ENCODE assay signal across 8 mouse cellular contexts in the genomic region with DNA sequence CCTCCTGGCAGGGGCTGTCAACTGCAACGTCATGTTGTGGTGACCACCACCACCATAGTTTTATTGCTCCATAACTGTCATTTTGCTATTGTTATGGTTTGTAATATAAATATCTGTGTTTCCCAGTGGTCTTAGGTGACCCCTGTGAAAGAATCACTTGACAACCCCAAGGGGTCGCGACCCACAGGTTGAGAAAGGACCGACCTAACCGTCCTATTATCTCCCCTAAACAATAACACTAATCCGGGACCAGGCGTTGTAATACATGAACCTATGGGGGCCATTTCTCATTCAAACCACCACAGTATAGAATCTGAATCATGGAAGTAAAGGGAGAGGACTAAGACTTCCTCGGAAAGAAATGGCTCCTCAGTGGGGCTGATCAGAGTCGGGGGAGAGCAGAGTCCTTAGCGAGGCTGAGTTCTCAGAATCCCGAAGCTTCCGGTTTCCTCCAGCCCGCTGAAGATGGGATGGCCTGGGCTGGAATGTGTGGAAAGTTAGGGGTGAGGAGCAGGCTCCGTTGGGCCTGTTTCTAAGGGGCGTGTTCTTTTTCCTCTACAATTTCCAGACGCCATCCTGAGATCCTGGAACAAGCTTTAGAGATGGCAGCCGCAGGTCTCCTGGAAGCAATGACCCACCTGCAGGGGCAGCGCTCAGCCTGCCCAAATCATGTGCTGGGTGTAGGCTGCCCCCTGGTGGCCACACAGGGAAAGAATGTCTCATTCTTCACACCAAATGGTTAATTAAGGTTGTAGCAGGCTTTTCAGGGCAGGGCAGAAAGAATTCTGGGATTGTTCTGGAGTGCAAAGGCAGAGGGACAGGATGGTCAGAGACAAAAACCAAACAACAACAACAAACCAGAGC. TPM values are rescaled to one million over a fixed set of nuclear protein-coding genes. Genes with fewer than 3 reads are reported as not detected.
DNase-seq lines count a peak whose midpoint lies in the region; ATAC-seq lines count a peak whose summit lies in the region.

No protein-coding gene starts in this region.

- H3K4me2 ChIP-seq in limb, embryonic 13.5 days (replicated peaks), result peak overlapping the region; percentile 61
- peak overlapping the region; percentile 56 for H3K4me2 ChIP-seq in midbrain, embryonic 16.5 days (ENCODE audit: low read length)

- no peaks in the 10 kb centered on the region for H3K9me3 ChIP-seq in limb, embryonic 13.5 days
- H3K9me3 ChIP-seq in midbrain, embryonic 16.5 days (replicated peaks; ENCODE audit: control insufficient read depth, low read length, poor library complexity, severe bottlenecking), result no peaks in the 10 kb centered on the region

- WGBS in limb, embryonic 13.5 days, result 25% methylated on average over 18 of the region's 18 CpGs
- 21% methylated on average over 18 of the region's 18 CpGs for WGBS in midbrain, embryonic 16.5 days

- peak overlapping the region; percentile 46; the same call in 1 of the 2 replicates for H3K9ac ChIP-seq in limb, embryonic 13.5 days
- H3K9ac ChIP-seq in midbrain, embryonic 16.5 days (ENCODE audit: low read depth, low read length), result peak overlapping the region; percentile 27; the same call in 1 of the 2 replicates

- H3K4me1 ChIP-seq in limb, embryonic 13.5 days, result peaks cover 40% of the 10 kb centered on the region
- peaks cover 13% of the 10 kb centered on the region for H3K4me1 ChIP-seq in midbrain, embryonic 16.5 days (ENCODE audit: control insufficient read depth, insufficient read depth, low read length)

- H3K27me3 ChIP-seq in limb, embryonic 13.5 days, result peaks cover 23% of the 10 kb centered on the region
- no peaks in the 10 kb centered on the region for H3K27me3 ChIP-seq in midbrain, embryonic 16.5 days (ENCODE audit: control insufficient read depth, insufficient read depth, low read depth, low read length)

- peaks cover 14% of the 10 kb centered on the region for H3K36me3 ChIP-seq in limb, embryonic 13.5 days
- H3K36me3 ChIP-seq in midbrain, embryonic 16.5 days (ENCODE audit: control insufficient read depth, insufficient read depth, low read length), result peaks cover 11% of the 10 kb centered on the region

- H3K27ac ChIP-seq in limb, embryonic 13.5 days, result no peak overlapping the region
- H3K27ac ChIP-seq in midbrain, embryonic 16.5 days (ENCODE audit: low read length), result peak overlapping the region; percentile 35; the same call in 1 of the 2 replicates

- DNase-seq in layer of hippocampus, adult 11-12 months (ENCODE audit: low spot score), result peak; percentile 85
- DNase-seq in layer of hippocampus, adult 9-10 months (ENCODE audit: low spot score), result no peak
- DNase-seq in embryo, embryonic 9.5 days (ENCODE audit: extremely low spot score), result peak; percentile 84
- peak; percentile 83 to 89 for DNase-seq in heart, adult 18-20 months
- peak; percentile 87 for DNase-seq in kidney, adult 11 months
- peak; percentile 72 to 84 for DNase-seq in spleen, postnatal 14 days (ENCODE audit: low spot score in 2 of 2)

- ATAC-seq in limb, embryonic 13.5 days (ENCODE audit: low FRiP score, low read depth), result peak; percentile 14; the same call in 1 of the 2 replicates
- no peak for ATAC-seq in midbrain, embryonic 16.5 days

- H3K4me3 ChIP-seq in limb, embryonic 13.5 days, result peak overlapping the region; percentile 26
- peak overlapping the region; percentile 27 for H3K4me3 ChIP-seq in midbrain, embryonic 16.5 days (ENCODE audit: low read depth, low read length)

RNA-seq across cellular contexts. Expression of a gene that starts 3.0 kb away (rescaled TPM):
- total RNA-seq in heart, adult 18-20 months (2021), result 1 to 10 TPM; 7.2 to 8.4 TPM
- polyA plus RNA-seq in limb, embryonic 13.5 days (2015; fragmentation: Nextera tagmentation; extraction: Ambion mirVana), result 9.4 and 9.8 TPM in 2 replicates
- 13.2 and 14.2 TPM in 2 replicates for polyA plus RNA-seq in midbrain, embryonic 16.5 days (2015; fragmentation: Nextera tagmentation; extraction: Ambion mirVana)

RNA-seq across cellular contexts. Expression of a gene that starts 11.4 kb away (rescaled TPM):
- total RNA-seq in heart, adult 18-20 months (2021), result under 1 TPM; 0.41 to 0.77 TPM
- 0.28 TPM in 1 of 2 replicates, not detected in the other for polyA plus RNA-seq in limb, embryonic 13.5 days (2015; fragmentation: Nextera tagmentation; extraction: Ambion mirVana)
- polyA plus RNA-seq in midbrain, embryonic 16.5 days (2015; fragmentation: Nextera tagmentation; extraction: Ambion mirVana), result 0.21 and 0.49 TPM in 2 replicates

RNA-seq across cellular contexts. Expression of a gene that starts 15.6 kb away (rescaled TPM):
- 10 to 100 TPM; 17.4 to 18.8 TPM for total RNA-seq in heart, adult 18-20 months (2021)
- 38.1 and 41.6 TPM in 2 replicates for polyA plus RNA-seq in limb, embryonic 13.5 days (2015; fragmentation: Nextera tagmentation; extraction: Ambion mirVana)
- polyA plus RNA-seq in midbrain, embryonic 16.5 days (2015; fragmentation: Nextera tagmentation; extraction: Ambion mirVana), result 42.0 and 43.5 TPM in 2 replicates

RNA-seq across cellular contexts. Expression of a gene that starts 20.3 kb away (rescaled TPM):
- total RNA-seq in heart, adult 18-20 months (2021), result 10 to 100 TPM; 17.2 to 17.9 TPM
- 44.1 and 50.5 TPM in 2 replicates for polyA plus RNA-seq in limb, embryonic 13.5 days (2015; fragmentation: Nextera tagmentation; extraction: Ambion mirVana)
- 93.8 and 96.5 TPM in 2 replicates for polyA plus RNA-seq in midbrain, embryonic 16.5 days (2015; fragmentation: Nextera tagmentation; extraction: Ambion mirVana)

RNA-seq across cellular contexts. Expression of a gene that starts 28.5 kb away (rescaled TPM):
- 1 to 10 TPM; 2.4 to 2.6 TPM for total RNA-seq in heart, adult 18-20 months (2021)
- 43.0 and 44.5 TPM in 2 replicates for polyA plus RNA-seq in limb, embryonic 13.5 days (2015; fragmentation: Nextera tagmentation; extraction: Ambion mirVana)
- polyA plus RNA-seq in midbrain, embryonic 16.5 days (2015; fragmentation: Nextera tagmentation; extraction: Ambion mirVana), result 15.2 and 17.6 TPM in 2 replicates
